In genomic region chr8:11266471-11266870, GRCm38 (mm10) we compare ENCODE assay signal across 17 mouse cellular contexts. TPM values are rescaled to one million over a fixed set of nuclear protein-coding genes. Genes with fewer than 3 reads are reported as not detected.
"Had no signal": no experiment of that assay in that cellular context is flagged by ENCODE, and none has a peak within 500 bp of the region (broad histone marks: within the 10 kb centered on the region; RNA-seq: fewer than 3 reads in every experiment).

No protein-coding gene starts in this region.

- DNase-seq: liver, postnatal 0 days; lung, adult 2 months; lung, postnatal 14 days; lung, postnatal 36 days; right cerebral cortex, postnatal 14 days; thymus, adult 18-20 months; thymus, postnatal 14 days; thymus, postnatal 36 days had no signal

- H3K4me3 ChIP-seq: lung, embryonic 15.5 days; megakaryocyte, embryonic 14.5 days; midbrain, embryonic 13.5 days; midbrain, embryonic 15.5 days; neural tube, embryonic 12.5 days; stomach, embryonic 15.5 days had no signal

- H3K27ac ChIP-seq: lung, embryonic 15.5 days; macrophage; midbrain, embryonic 13.5 days; midbrain, embryonic 15.5 days; neural tube, embryonic 12.5 days; stomach, embryonic 15.5 days; stomach, postnatal 0 days had no signal

- H3K9me3 ChIP-seq: lung, embryonic 15.5 days; midbrain, embryonic 13.5 days; midbrain, embryonic 15.5 days; neural tube, embryonic 12.5 days; stomach, embryonic 15.5 days had no signal

- H3K27me3 ChIP-seq: lung, embryonic 15.5 days; midbrain, embryonic 13.5 days; midbrain, embryonic 15.5 days; neural tube, embryonic 12.5 days; stomach, embryonic 15.5 days had no signal

- H3K36me3 ChIP-seq: midbrain, embryonic 13.5 days; midbrain, embryonic 15.5 days; neural tube, embryonic 12.5 days; stomach, embryonic 15.5 days had no signal

- H3K4me1 ChIP-seq: megakaryocyte, embryonic 14.5 days; midbrain, embryonic 13.5 days; midbrain, embryonic 15.5 days; neural tube, embryonic 12.5 days had no signal

RNA-seq across cellular contexts. Expression of gene Col4a2, which starts 46.1 kb away (rescaled TPM):
- total RNA-seq: neutrophil, adult 5-6 weeks had no signal

RNA-seq across cellular contexts. Expression of gene Col4a1, which starts 46.2 kb away (rescaled TPM):
- total RNA-seq: neutrophil, adult 5-6 weeks had no signal
